Mouse (Mus musculus): Measurements from ENCODE around the gene Zbtb44. TPM values are rescaled to one million over a fixed set of nuclear protein-coding genes. Genes with fewer than 3 reads are reported as not detected.
"Not testable (repeated sequence)": the region's sequence is repeated elsewhere in the genome, so short reads cannot be mapped to it uniquely, and the experiment has no call there.

Zbtb44 gene
- polyA plus RNA-seq, 1 experiment from 2014 or later = 7.1 TPM

- H3K4me2 ChIP-seq (replicated peaks) = no peak overlapping the region
- H3K27ac ChIP-seq (replicated peaks) = no peak overlapping the region
- ATAC-seq (ENCODE audit: low FRiP score, low read depth) = no peak
- H3K4me3 ChIP-seq = no peak overlapping the region
- H3K9ac ChIP-seq (replicated peaks) = no peak overlapping the region
- no peaks in the 10 kb centered on the region for H3K9me3 ChIP-seq
- no peaks in the 10 kb centered on the region for H3K36me3 ChIP-seq
- H3K4me1 ChIP-seq = no peaks in the 10 kb centered on the region
- WGBS = 65% methylated on average over 4 of the region's 4 CpGs
- no peaks in the 10 kb centered on the region for H3K27me3 ChIP-seq
These were observed 12.8 kb upstream of the Zbtb44 start for GRCm38 (mm10) chr9:31017616-31018015.

- no peaks in the 10 kb centered on the region for H3K4me1 ChIP-seq
- no peak for ATAC-seq (ENCODE audit: low FRiP score, low read depth)
These were observed 12.3 kb upstream of the Zbtb44 start for GRCm38 (mm10) chr9:31018158-31018557.

GRCm38 (mm10) chr9:31018705-31019104 lies 11.7 kb upstream of the Zbtb44 start:
- ATAC-seq (ENCODE audit: low FRiP score, low read depth) = no peak
- no peak overlapping the region for H3K27ac ChIP-seq (replicated peaks)
- H3K4me2 ChIP-seq (replicated peaks) = no peak overlapping the region
- no peak overlapping the region for H3K9ac ChIP-seq (replicated peaks)
- H3K36me3 ChIP-seq = no peaks in the 10 kb centered on the region
- H3K4me3 ChIP-seq = no peak overlapping the region
- no peaks in the 10 kb centered on the region for H3K4me1 ChIP-seq
- no peaks in the 10 kb centered on the region for H3K27me3 ChIP-seq
- H3K9me3 ChIP-seq = no peaks in the 10 kb centered on the region

More at GRCm38 (mm10) chr9:31018158-31018557, 12.3 kb upstream of the Zbtb44 start:
- no peak overlapping the region for H3K4me3 ChIP-seq
- no peaks in the 10 kb centered on the region for H3K27me3 ChIP-seq
- no peaks in the 10 kb centered on the region for H3K36me3 ChIP-seq
- no peak overlapping the region for H3K9ac ChIP-seq (replicated peaks)
- no peaks in the 10 kb centered on the region for H3K9me3 ChIP-seq
- WGBS = 95% methylated on average over 3 of the region's 3 CpGs
- H3K4me2 ChIP-seq (replicated peaks) = no peak overlapping the region
- H3K27ac ChIP-seq (replicated peaks) = no peak overlapping the region

GRCm38 (mm10) chr9:31028251-31028650 lies 2.2 kb upstream of the Zbtb44 start:
- Histone ChIP-seq H3K27me3 (no peaks in the 10 kb centered on the region), H3K9me3 (no peaks in the 10 kb centered on the region), H3K4me3 (no peak overlapping the region), H3K4me2 (replicated peaks) (no peak overlapping the region), H3K36me3 (no peaks in the 10 kb centered on the region), H3K4me1 (peaks cover 14% of the 10 kb centered on the region), H3K27ac (replicated peaks) (no peak overlapping the region), H3K9ac (replicated peaks) (no peak overlapping the region)
- 88% methylated on average over 4 of the region's 4 CpGs for WGBS
- no peak for ATAC-seq (ENCODE audit: low FRiP score, low read depth)

GRCm38 (mm10) chr9:31029751-31030511 lies 513 bp upstream of the Zbtb44 start:
- peak overlapping the region; percentile 73 for H3K4me2 ChIP-seq (replicated peaks)

GRCm38 (mm10) chr9:31031414-31031843 lies 985 bp downstream of the Zbtb44 start:
- Histone ChIP-seq H3K36me3 (0 out of 2 replicates have a peak, but pooled peaks cover 3% of the 10 kb centered on the region), H3K4me3 (peak overlapping the region; percentile 88), H3K4me2 (replicated peaks) (peak overlapping the region; percentile 73), H3K9me3 (no peaks in the 10 kb centered on the region), H3K27ac (replicated peaks) (no peak overlapping the region), H3K9ac (replicated peaks) (peak overlapping the region; percentile 93), H3K27me3 (no peaks in the 10 kb centered on the region), H3K4me1 (peaks cover 14% of the 10 kb centered on the region)
- ATAC-seq (ENCODE audit: low FRiP score, low read depth) = no peak
- 17% methylated on average over 8 of the region's 8 CpGs for WGBS

More at GRCm38 (mm10) chr9:31029751-31030511, 513 bp upstream of the Zbtb44 start:
- 0 out of 2 replicates have a peak, but pooled peaks cover 3% of the 10 kb centered on the region for H3K36me3 ChIP-seq
- peak; percentile 96 for ATAC-seq (ENCODE audit: low FRiP score, low read depth)
- H3K9me3 ChIP-seq = no peaks in the 10 kb centered on the region
- H3K27ac ChIP-seq (replicated peaks) = peak overlapping the region; percentile 99
- under 1% methylated on average over 40 of the region's 57 CpGs for WGBS
- no peaks in the 10 kb centered on the region for H3K27me3 ChIP-seq
- H3K9ac ChIP-seq (replicated peaks) = peak overlapping the region; percentile 93
- peak overlapping the region; percentile 88 for H3K4me3 ChIP-seq
- H3K4me1 ChIP-seq = peaks cover 14% of the 10 kb centered on the region

- ATAC-seq (ENCODE audit: low FRiP score, low read depth) = no peak
- Histone ChIP-seq H3K36me3 (0 out of 2 replicates have a peak, but pooled peaks cover 3% of the 10 kb centered on the region), H3K4me2 (replicated peaks) (no peak overlapping the region), H3K9me3 (no peaks in the 10 kb centered on the region), H3K9ac (replicated peaks) (no peak overlapping the region), H3K4me3 (no peak overlapping the region), H3K27ac (replicated peaks) (no peak overlapping the region), H3K4me1 (peaks cover 14% of the 10 kb centered on the region), H3K27me3 (no peaks in the 10 kb centered on the region)
These were observed 2.1 kb downstream of the Zbtb44 start for GRCm38 (mm10) chr9:31032546-31032945.

- Histone ChIP-seq H3K27ac (replicated peaks) (no peak overlapping the region), H3K4me1 (no peaks in the 10 kb centered on the region), H3K27me3 (no peaks in the 10 kb centered on the region), H3K4me3 (no peak overlapping the region), H3K36me3 (peaks cover 6% of the 10 kb centered on the region; the same call in 1 of the 2 replicates), H3K4me2 (replicated peaks) (no peak overlapping the region), H3K9me3 (no peaks in the 10 kb centered on the region), H3K9ac (replicated peaks) (no peak overlapping the region)
- WGBS = 97% methylated on average over 5 of the region's 5 CpGs
- no peak for ATAC-seq (ENCODE audit: low FRiP score, low read depth)
These were observed 19.8 kb downstream of the Zbtb44 start for GRCm38 (mm10) chr9:31050208-31050607.

- 96% methylated on average over 6 of the region's 6 CpGs for WGBS
- H3K4me3 ChIP-seq; H3K36me3 ChIP-seq; H3K27ac ChIP-seq (replicated peaks); H3K27me3 ChIP-seq; H3K9ac ChIP-seq (replicated peaks); H3K4me1 ChIP-seq; H3K4me2 ChIP-seq (replicated peaks); ATAC-seq (ENCODE audit: low FRiP score, low read depth); H3K9me3 ChIP-seq: not testable (repeated sequence)
These were observed 21.1 kb downstream of the Zbtb44 start for GRCm38 (mm10) chr9:31051509-31051908.

GRCm38 (mm10) chr9:31058723-31059122 lies 28.3 kb downstream of the Zbtb44 start:
- no peak overlapping the region for H3K4me2 ChIP-seq (replicated peaks)
- no peaks in the 10 kb centered on the region for H3K27me3 ChIP-seq
- ATAC-seq (ENCODE audit: low FRiP score, low read depth) = no peak
- no peak overlapping the region for H3K9ac ChIP-seq (replicated peaks)
- H3K27ac ChIP-seq (replicated peaks) = no peak overlapping the region
- H3K36me3 ChIP-seq = peaks cover 22% of the 10 kb centered on the region
- WGBS = 82% methylated on average over 2 of the region's 2 CpGs
- no peaks in the 10 kb centered on the region for H3K9me3 ChIP-seq
- H3K4me1 ChIP-seq = no peaks in the 10 kb centered on the region
- no peak overlapping the region for H3K4me3 ChIP-seq

- WGBS = 97% methylated on average over 8 of the region's 8 CpGs
- H3K9me3 ChIP-seq = no peaks in the 10 kb centered on the region
These were observed 40.3 kb downstream of the Zbtb44 start for GRCm38 (mm10) chr9:31070706-31071105.

GRCm38 (mm10) chr9:31072256-31072655 lies 41.8 kb downstream of the Zbtb44 start:
- H3K4me1 ChIP-seq = no peaks in the 10 kb centered on the region
- H3K4me3 ChIP-seq = no peak overlapping the region
- WGBS = 90% methylated on average over 5 of the region's 5 CpGs
- no peak overlapping the region for H3K27ac ChIP-seq (replicated peaks)
- H3K9me3 ChIP-seq = no peaks in the 10 kb centered on the region
- H3K27me3 ChIP-seq = no peaks in the 10 kb centered on the region
- H3K36me3 ChIP-seq = peaks cover 6% of the 10 kb centered on the region
- H3K9ac ChIP-seq (replicated peaks) = no peak overlapping the region
- no peak overlapping the region for H3K4me2 ChIP-seq (replicated peaks)
- no peak for ATAC-seq (ENCODE audit: low FRiP score, low read depth)

More at GRCm38 (mm10) chr9:31070706-31071105, 40.3 kb downstream of the Zbtb44 start:
- H3K27me3 ChIP-seq = no peaks in the 10 kb centered on the region
- H3K4me1 ChIP-seq = no peaks in the 10 kb centered on the region
- no peak for ATAC-seq (ENCODE audit: low FRiP score, low read depth)
- no peak overlapping the region for H3K4me2 ChIP-seq (replicated peaks)
- no peak overlapping the region for H3K9ac ChIP-seq (replicated peaks)
- H3K4me3 ChIP-seq = no peak overlapping the region
- peaks cover 14% of the 10 kb centered on the region for H3K36me3 ChIP-seq
- no peak overlapping the region for H3K27ac ChIP-seq (replicated peaks)
